Mouse (Mus musculus): Measurements from ENCODE around the gene Asb7. TPM values are rescaled to one million over a fixed set of nuclear protein-coding genes. Genes with fewer than 3 reads are reported as not detected.

Gene Asb7
- polyA plus RNA-seq, 1 experiment from 2014 or later, result 17.3 TPM

GRCm38 (mm10) chr7:66655471-66655870 is 33.9 kb downstream of the Asb7 start:
- Histone ChIP-seq H3K27ac (replicated peaks) (no peak overlapping the region), H3K36me3 (peaks cover 32% of the 10 kb centered on the region), H3K4me1 (0 out of 2 replicates have a peak, but pooled peaks cover 7% of the 10 kb centered on the region), H3K4me3 (replicated peaks) (no peak overlapping the region), H3K9me3 (replicated peaks) (no peaks in the 10 kb centered on the region), H3K9ac (no peak overlapping the region), H3K4me2 (replicated peaks) (no peak overlapping the region), H3K27me3 (no peaks in the 10 kb centered on the region)
- WGBS, result 86% methylated on average over 9 of the region's 9 CpGs
- no peak for ATAC-seq (ENCODE audit: insufficient number of reproducible peaks, low FRiP score, low TSS enrichment, low read depth)

GRCm38 (mm10) chr7:66653596-66653995 is 35.8 kb downstream of the Asb7 start:
- Histone ChIP-seq H3K4me2 (replicated peaks) (no peak overlapping the region), H3K4me3 (replicated peaks) (no peak overlapping the region), H3K9me3 (replicated peaks) (no peaks in the 10 kb centered on the region), H3K4me1 (peaks cover 9% of the 10 kb centered on the region; the same call in 1 of the 2 replicates), H3K9ac (no peak overlapping the region), H3K27ac (replicated peaks) (no peak overlapping the region), H3K27me3 (no peaks in the 10 kb centered on the region), H3K36me3 (peaks cover 17% of the 10 kb centered on the region; the same call in 1 of the 2 replicates)
- no peak for ATAC-seq (ENCODE audit: insufficient number of reproducible peaks, low FRiP score, low TSS enrichment, low read depth)
- 80% methylated on average over 9 of the region's 9 CpGs for WGBS

- Histone ChIP-seq H3K9me3 (replicated peaks) (no peaks in the 10 kb centered on the region), H3K4me2 (replicated peaks) (no peak overlapping the region), H3K4me1 (peaks cover 9% of the 10 kb centered on the region; the same call in 1 of the 2 replicates), H3K36me3 (peaks cover 21% of the 10 kb centered on the region; the same call in 1 of the 2 replicates), H3K4me3 (replicated peaks) (no peak overlapping the region), H3K27ac (replicated peaks) (no peak overlapping the region), H3K9ac (no peak overlapping the region), H3K27me3 (no peaks in the 10 kb centered on the region)
- no peak for ATAC-seq (ENCODE audit: insufficient number of reproducible peaks, low FRiP score, low TSS enrichment, low read depth)
- 84% methylated on average over 4 of the region's 4 CpGs for WGBS
Observed at GRCm38 (mm10) chr7:66652216-66652615, 37.2 kb downstream of the Asb7 start.

- Histone ChIP-seq H3K4me2 (replicated peaks) (no peak overlapping the region), H3K36me3 (peaks cover 22% of the 10 kb centered on the region; the same call in 1 of the 2 replicates), H3K9ac (no peak overlapping the region), H3K9me3 (replicated peaks) (no peaks in the 10 kb centered on the region), H3K4me1 (peaks cover 9% of the 10 kb centered on the region; the same call in 1 of the 2 replicates), H3K4me3 (replicated peaks) (no peak overlapping the region), H3K27ac (replicated peaks) (no peak overlapping the region), H3K27me3 (no peaks in the 10 kb centered on the region)
- WGBS, result 72% methylated on average over 5 of the region's 5 CpGs
- ATAC-seq (ENCODE audit: insufficient number of reproducible peaks, low FRiP score, low TSS enrichment, low read depth), result no peak
Observed at GRCm38 (mm10) chr7:66650883-66651282, 38.5 kb downstream of the Asb7 start.

- no peak overlapping the region for H3K4me2 ChIP-seq (replicated peaks)
- no peak overlapping the region for H3K9ac ChIP-seq
- WGBS, result 57% methylated on average over 2 of the region's 2 CpGs
- H3K4me3 ChIP-seq (replicated peaks), result no peak overlapping the region
- H3K4me1 ChIP-seq, result peaks cover 9% of the 10 kb centered on the region; the same call in 1 of the 2 replicates
- no peak overlapping the region for H3K27ac ChIP-seq (replicated peaks)
- no peak for ATAC-seq (ENCODE audit: insufficient number of reproducible peaks, low FRiP score, low TSS enrichment, low read depth)
- H3K36me3 ChIP-seq, result peaks cover 15% of the 10 kb centered on the region; the same call in 1 of the 2 replicates
- no peaks in the 10 kb centered on the region for H3K9me3 ChIP-seq (replicated peaks)
- no peaks in the 10 kb centered on the region for H3K27me3 ChIP-seq
Observed at GRCm38 (mm10) chr7:66649181-66649580, 40.2 kb downstream of the Asb7 start.

GRCm38 (mm10) chr7:66645736-66646135 is 43.7 kb downstream of the Asb7 start:
- WGBS, result 100% methylated on average over 2 of the region's 2 CpGs
- ATAC-seq (ENCODE audit: insufficient number of reproducible peaks, low FRiP score, low TSS enrichment, low read depth), result no peak
- no peak overlapping the region for H3K27ac ChIP-seq (replicated peaks)
- H3K4me2 ChIP-seq (replicated peaks), result no peak overlapping the region
- H3K9ac ChIP-seq, result no peak overlapping the region
- peaks cover 16% of the 10 kb centered on the region; the same call in 1 of the 2 replicates for H3K36me3 ChIP-seq
- H3K9me3 ChIP-seq (replicated peaks), result no peaks in the 10 kb centered on the region
- H3K4me3 ChIP-seq (replicated peaks), result no peak overlapping the region
- no peaks in the 10 kb centered on the region for H3K27me3 ChIP-seq
- H3K4me1 ChIP-seq, result peaks cover 5% of the 10 kb centered on the region; the same call in 1 of the 2 replicates

- Histone ChIP-seq H3K27ac (replicated peaks) (no peak overlapping the region), H3K9me3 (replicated peaks) (no peaks in the 10 kb centered on the region), H3K4me1 (no peaks in the 10 kb centered on the region), H3K9ac (no peak overlapping the region), H3K36me3 (no peaks in the 10 kb centered on the region), H3K4me3 (replicated peaks) (no peak overlapping the region), H3K4me2 (replicated peaks) (no peak overlapping the region), H3K27me3 (no peaks in the 10 kb centered on the region)
- 74% methylated on average over 6 of the region's 6 CpGs for WGBS
- ATAC-seq (ENCODE audit: insufficient number of reproducible peaks, low FRiP score, low TSS enrichment, low read depth), result no peak
Observed at GRCm38 (mm10) chr7:66633351-66633750, 56.0 kb downstream of the Asb7 start.

- H3K27ac ChIP-seq (replicated peaks), result no peak overlapping the region
- no peak for ATAC-seq (ENCODE audit: insufficient number of reproducible peaks, low FRiP score, low TSS enrichment, low read depth)
- WGBS, result 41% methylated on average over 15 of the region's 15 CpGs
Observed at GRCm38 (mm10) chr7:66630154-66630800, 59.1 kb downstream of the Asb7 start.

GRCm38 (mm10) chr7:66629419-66629818 is 60.0 kb downstream of the Asb7 start:
- Histone ChIP-seq H3K36me3 (no peaks in the 10 kb centered on the region), H3K4me1 (no peaks in the 10 kb centered on the region), H3K27me3 (no peaks in the 10 kb centered on the region), H3K9me3 (replicated peaks) (0 out of 2 replicates have a peak, but pooled peaks cover 4% of the 10 kb centered on the region), H3K9ac (no peak overlapping the region), H3K4me3 (replicated peaks) (no peak overlapping the region), H3K27ac (replicated peaks) (no peak overlapping the region), H3K4me2 (replicated peaks) (no peak overlapping the region)
- 77% methylated on average over 4 of the region's 4 CpGs for WGBS
- ATAC-seq (ENCODE audit: insufficient number of reproducible peaks, low FRiP score, low TSS enrichment, low read depth), result no peak

More at GRCm38 (mm10) chr7:66630154-66630800, 59.1 kb downstream of the Asb7 start:
- H3K9ac ChIP-seq, result no peak overlapping the region
- 0 out of 2 replicates have a peak, but pooled peaks cover 4% of the 10 kb centered on the region for H3K9me3 ChIP-seq (replicated peaks)
- H3K4me1 ChIP-seq, result no peaks in the 10 kb centered on the region
- H3K4me3 ChIP-seq (replicated peaks), result no peak overlapping the region
- H3K36me3 ChIP-seq, result no peaks in the 10 kb centered on the region
- no peak overlapping the region for H3K4me2 ChIP-seq (replicated peaks)
- H3K27me3 ChIP-seq, result no peaks in the 10 kb centered on the region

GRCm38 (mm10) chr7:66623436-66623835 is 66.0 kb downstream of the Asb7 start:
- Histone ChIP-seq H3K36me3 (no peaks in the 10 kb centered on the region), H3K27me3 (no peaks in the 10 kb centered on the region), H3K4me2 (replicated peaks) (no peak overlapping the region), H3K4me3 (replicated peaks) (no peak overlapping the region), H3K4me1 (peaks cover 4% of the 10 kb centered on the region; the same call in 1 of the 2 replicates), H3K9me3 (replicated peaks) (0 out of 2 replicates have a peak, but pooled peaks cover 4% of the 10 kb centered on the region), H3K27ac (replicated peaks) (no peak overlapping the region), H3K9ac (no peak overlapping the region)
- WGBS, result 40% methylated on average over 3 of the region's 3 CpGs
- no peak for ATAC-seq (ENCODE audit: insufficient number of reproducible peaks, low FRiP score, low TSS enrichment, low read depth)

GRCm38 (mm10) chr7:66601846-66602245 is 87.5 kb downstream of the Asb7 start:
- no peaks in the 10 kb centered on the region for H3K9me3 ChIP-seq (replicated peaks)
- H3K4me2 ChIP-seq (replicated peaks), result no peak overlapping the region
- no peak for ATAC-seq (ENCODE audit: insufficient number of reproducible peaks, low FRiP score, low TSS enrichment, low read depth)

More at GRCm38 (mm10) chr7:66601846-66602245, 87.5 kb downstream of the Asb7 start:
- no peaks in the 10 kb centered on the region for H3K36me3 ChIP-seq
- no peak overlapping the region for H3K9ac ChIP-seq
- no peaks in the 10 kb centered on the region for H3K4me1 ChIP-seq
- no peaks in the 10 kb centered on the region for H3K27me3 ChIP-seq
- no peak overlapping the region for H3K27ac ChIP-seq (replicated peaks)
- no peak overlapping the region for H3K4me3 ChIP-seq (replicated peaks)

Data from embryonic facial prominence, embryonic 15.5 days (tissue).